Mouse (Mus musculus) small intestine, adult 2 months (tissue): ENCODE results near the gene Tcp1.

Experiments used
- CTCF ChIP-seq: fragments of 200-500 bp; IDR thresholded peaks from 2 replicates; pipeline ENCODE4 v1.5.1; 2012; ENCODE audit warnings: low read depth, mild to moderate bottlenecking, control low read depth, inconsistent platforms, low read length, moderate library complexity, mixed read lengths; ENCODE audit not compliant: insufficient replicate concordance, insufficient read length; ENCODE audit errors: extremely low read depth
- POLR2A ChIP-seq: fragments of 200-500 bp; IDR thresholded peaks from 2 replicates; pipeline ENCODE4 v1.6.1; 2012; ENCODE audit warnings: low read depth, mild to moderate bottlenecking, control low read depth, inconsistent platforms, low read length, moderate library complexity

DNA sequence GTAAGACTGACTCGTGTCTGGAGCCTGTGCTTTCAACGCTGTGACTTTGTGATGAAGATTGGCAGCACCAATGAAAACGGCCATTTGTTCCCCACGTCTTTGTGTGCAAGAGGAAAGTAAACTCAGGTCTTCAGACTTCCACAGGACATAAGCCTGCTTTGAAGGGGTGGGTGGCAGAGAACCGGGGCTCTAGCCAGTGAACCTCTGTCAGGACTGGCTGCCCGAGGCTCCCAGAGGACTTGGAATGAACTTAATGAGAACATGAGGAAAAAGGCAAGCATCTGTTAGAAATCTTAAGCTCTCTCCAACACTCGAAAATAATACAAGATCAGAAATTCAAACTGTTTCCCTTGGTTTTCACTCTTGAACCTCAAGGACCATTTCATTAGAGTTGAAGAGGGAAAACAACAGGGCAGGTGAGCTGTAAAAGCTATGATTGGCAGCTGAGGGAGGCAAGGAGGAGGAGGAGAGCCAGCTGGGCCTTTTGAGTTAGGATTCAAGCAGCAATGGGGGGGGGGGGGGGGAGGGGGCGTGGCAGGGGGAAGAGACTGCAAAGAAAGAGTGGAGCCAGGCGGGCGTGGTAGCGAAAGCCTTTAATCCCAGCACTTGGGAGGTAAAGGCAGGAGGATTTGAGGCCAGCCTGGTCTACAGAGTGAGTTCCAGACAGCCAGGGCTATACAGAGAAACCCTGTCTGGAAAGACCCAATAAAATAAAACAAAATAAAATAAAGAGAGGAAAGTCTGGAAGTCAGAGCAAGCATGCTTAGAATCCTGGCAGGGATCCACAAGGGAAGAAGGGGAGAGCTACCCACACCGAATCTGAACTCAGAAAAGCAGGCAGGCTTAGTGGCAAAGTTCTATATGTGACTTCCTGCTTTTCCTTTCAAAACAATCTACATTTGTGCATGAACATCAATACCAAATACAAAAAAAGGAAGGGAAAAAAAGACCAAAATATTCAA, 11.8 kb upstream of the Tcp1 start:
- no peak for TF ChIP-seq CTCF
- no peak for TF ChIP-seq POLR2A
